Mouse (Mus musculus) embryo, embryonic 11 days (tissue): Measurements from ENCODE around the gene Tmem63c.

Source experiments
- DNase-seq: peaks from one replicate; pipeline ENCODE4 v3.0.0-alpha.2; 2015

The Tmem63c gene

GRCm38 (mm10) chr12:87065446-87065845 is 44.3 kb downstream of the Tmem63c start:
- DNase-seq: no peak

GRCm38 (mm10) chr12:87066429-87066828 is 45.3 kb downstream of the Tmem63c start:
- no peak for DNase-seq

DNA sequence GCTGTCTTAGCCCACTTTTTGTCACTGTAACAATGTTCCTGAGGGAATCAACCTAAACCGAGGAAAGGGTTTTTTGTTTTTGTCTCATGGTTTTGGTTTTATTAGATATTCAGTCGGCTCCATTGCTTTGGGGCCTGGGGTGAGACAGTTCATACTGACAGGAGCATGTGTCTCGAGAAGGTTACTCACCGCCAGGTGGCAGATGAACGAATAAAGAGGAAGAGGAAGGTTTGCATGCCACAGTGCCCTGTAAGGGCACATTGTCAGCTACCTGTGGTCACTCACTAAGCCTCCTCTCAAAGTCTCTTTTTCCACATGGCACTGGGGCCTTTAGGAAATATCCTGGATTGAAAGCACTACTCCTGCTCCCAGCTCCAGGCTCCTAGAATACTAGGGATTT is 49.4 kb downstream of the Tmem63c start:
- no peak for DNase-seq

DNA sequence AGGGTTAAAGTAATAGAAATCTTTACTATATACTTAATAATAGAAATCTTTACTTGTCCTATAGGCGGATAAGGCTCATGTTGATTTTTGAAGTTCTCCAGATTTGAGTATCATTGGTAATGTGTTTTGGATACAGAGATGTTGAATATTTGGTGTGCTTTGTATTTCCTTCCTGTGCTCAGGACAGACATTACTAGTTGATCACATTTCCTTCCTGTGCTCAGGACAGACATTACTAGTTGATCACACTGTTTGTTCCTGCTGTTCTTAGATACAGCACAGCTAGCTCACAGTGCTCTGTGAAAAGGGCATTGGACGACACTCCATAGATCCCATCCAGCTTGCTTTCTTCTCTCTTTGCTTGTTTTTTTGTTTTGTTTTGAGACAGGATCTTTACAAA is 55.5 kb downstream of the Tmem63c start:
- no peak for DNase-seq

GRCm38 (mm10) chr12:87082797-87083196 is 61.7 kb downstream of the Tmem63c start:
- no peak for DNase-seq

- no peak for DNase-seq
Observed at GRCm38 (mm10) chr12:87087236-87087635, 66.1 kb downstream of the Tmem63c start.

DNA sequence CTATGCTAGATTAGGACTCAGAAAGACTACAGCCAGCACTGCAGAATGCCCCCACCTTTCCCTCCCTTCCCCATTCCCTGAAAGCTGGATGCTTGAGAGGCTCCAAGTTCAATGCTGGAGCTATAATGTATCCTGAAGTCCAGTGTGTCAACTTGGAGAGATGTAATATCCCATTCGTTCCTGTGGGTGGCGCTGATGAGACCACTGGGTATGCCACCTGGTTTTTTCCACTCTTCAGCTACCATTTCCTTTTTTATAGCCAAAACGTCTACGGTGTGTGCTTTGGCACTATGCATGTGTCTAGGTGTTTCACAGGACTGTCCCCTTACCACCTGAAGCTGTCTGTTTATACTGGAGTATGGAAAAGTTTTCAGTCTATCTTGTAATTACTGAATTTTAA is 67.2 kb downstream of the Tmem63c start:
- peak; percentile 9 for DNase-seq

DNA sequence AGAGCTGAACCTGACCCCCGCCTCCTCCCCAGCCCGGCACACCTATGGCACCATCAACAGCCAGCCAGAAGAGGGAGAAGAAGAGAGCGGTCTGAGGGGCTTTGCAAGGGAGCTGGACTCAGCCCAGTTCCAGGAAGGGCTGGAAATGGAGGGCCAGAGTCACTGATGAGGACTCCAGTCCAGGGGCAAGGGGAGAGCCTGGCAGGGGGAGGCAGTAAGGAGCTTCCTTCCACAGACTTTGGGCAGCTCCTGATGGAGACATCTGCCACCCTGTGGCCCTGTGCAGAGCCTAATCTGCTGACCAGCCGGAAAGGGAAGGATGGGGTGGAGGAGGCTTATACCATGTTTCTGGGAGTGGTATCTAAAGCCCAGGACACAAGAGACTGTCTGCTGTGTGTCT is 68.1 kb downstream of the Tmem63c start:
- DNase-seq: no peak

- no peak for DNase-seq
Observed at GRCm38 (mm10) chr12:87089701-87090100, 68.6 kb downstream of the Tmem63c start.

DNA sequence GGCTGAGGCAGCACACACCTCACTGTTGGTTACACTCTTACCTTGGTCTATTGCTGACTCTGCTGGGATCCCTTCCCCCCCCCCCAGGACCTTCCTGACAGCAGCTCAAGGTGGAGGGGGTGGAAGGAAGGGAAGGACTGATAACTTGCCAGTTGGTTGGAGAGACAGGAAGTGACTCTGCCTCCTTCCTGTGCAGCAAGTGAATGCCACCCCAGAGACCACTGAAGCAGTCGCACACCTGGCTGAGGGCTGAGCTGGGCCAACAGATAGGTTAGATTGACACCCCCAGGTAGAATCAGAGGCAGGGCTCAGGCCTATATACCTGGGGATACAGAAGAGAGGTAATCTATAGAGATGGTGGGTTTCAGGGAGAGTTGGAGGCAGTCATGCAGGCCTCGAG is 70.8 kb downstream of the Tmem63c start:
- no peak for DNase-seq

DNA sequence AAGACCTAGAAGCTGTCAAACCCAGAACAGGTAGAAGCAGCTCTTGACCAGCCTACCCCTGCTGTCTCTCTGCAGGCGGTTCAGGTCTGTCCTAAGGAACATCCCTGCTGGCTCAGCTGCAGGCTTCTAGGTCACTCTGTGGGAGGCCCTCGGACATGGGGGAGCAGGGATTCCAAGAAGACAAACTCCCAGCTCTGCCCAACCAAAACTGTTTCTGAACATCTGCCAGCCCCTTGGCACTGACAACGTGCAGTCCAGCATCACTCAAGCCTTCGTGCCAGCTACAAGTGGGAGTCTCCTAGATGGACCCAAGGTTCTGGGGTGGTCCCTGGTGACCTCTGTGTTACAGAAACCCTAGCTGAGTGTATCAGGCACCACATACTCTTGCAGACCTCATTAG is 72.1 kb downstream of the Tmem63c start:
- no peak for DNase-seq

DNA sequence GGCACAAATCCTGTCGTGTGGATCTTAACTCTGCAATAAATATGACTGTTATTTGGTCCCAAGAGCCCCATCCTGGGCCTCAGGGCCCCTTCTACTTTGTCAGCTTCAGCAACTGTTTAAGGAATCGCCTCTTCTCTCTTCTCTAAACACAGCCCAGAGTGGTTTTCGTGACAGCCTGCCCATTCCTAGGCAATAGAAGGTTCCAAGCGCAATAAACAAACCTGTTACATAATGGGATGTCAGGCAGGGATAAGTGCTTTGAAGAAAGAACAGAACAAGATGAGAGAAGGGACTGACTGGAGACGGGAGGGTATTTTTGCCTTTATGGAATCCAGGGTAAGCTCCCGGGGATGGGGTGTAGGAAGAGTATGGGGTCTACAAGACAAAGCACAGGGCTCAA is 72.5 kb downstream of the Tmem63c start:
- DNase-seq: no peak

DNA sequence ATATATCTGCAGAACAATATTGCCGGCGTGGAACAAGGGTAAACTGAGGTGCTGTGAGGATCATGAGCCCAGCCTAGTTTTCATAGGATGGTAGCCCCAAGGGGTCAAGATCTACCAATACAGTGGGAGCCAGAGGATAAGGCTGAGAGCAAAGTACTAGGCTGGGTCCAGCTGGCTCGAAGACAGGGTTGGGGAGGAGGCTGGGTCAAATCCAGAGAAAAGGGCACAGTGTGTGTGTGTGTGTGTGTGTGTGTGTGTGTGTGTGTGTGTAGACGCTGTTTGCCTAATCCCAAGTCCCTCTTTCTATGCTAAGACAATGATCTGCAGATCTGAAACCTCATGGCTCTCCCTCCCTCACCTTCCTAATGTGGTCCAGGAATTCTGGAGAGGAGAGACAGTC is 79.2 kb downstream of the Tmem63c start:
- no peak for DNase-seq

DNA sequence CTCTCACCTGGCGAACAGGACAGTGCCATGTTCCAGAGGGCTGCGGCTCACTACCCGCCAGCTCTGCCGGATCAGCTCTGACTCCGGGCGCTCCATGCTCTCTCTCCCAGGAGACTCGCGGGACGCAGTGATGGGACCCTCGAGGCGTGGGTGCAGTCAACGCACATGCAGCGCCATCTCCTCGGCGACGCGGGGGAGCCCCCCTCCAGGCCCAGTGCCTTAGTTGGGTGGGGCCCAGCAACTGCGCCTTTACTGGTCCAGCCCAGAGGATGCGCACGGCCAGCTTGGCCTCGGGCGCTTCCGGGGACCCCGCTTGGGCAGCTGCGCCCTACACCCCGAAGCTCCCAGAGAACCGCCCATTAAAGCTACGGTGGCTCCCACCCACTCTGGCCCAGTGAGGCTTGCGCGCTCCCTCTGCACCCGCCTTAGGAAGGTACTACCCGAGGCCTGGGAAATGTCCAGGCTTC is 81.1 kb downstream of the Tmem63c start, which contains the start of gene Ngb:
TSS of gene Ngb (minus strand) at position 375 of the 467 bp plus-strand sequence.
- DNase-seq: peak; percentile 34

DNA sequence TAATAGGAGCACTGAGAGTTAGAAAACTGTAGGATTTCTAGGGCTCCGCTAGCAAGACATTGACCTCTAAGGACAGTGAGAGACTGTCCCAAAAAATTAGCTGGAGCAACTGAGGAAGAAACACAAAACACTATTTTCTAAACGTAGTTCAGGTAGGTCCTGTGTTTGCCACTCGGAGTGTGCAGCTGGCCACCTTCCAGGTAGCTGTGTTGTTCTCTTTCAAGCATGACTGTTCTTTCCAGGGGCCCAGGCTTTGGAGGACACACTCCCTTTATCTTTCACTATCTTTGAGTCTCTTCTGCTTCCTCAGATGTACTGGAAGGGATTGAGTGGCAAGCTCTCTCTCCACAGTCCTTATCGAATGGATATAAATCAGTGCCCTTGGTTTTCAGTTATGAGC is 82.3 kb downstream of the Tmem63c start:
- no peak for DNase-seq

- no peak for DNase-seq
Observed at GRCm38 (mm10) chr12:87104796-87105195, 83.7 kb downstream of the Tmem63c start.

- DNase-seq: no peak
Observed at GRCm38 (mm10) chr12:87107357-87107977, 86.3 kb downstream of the Tmem63c start.

DNA sequence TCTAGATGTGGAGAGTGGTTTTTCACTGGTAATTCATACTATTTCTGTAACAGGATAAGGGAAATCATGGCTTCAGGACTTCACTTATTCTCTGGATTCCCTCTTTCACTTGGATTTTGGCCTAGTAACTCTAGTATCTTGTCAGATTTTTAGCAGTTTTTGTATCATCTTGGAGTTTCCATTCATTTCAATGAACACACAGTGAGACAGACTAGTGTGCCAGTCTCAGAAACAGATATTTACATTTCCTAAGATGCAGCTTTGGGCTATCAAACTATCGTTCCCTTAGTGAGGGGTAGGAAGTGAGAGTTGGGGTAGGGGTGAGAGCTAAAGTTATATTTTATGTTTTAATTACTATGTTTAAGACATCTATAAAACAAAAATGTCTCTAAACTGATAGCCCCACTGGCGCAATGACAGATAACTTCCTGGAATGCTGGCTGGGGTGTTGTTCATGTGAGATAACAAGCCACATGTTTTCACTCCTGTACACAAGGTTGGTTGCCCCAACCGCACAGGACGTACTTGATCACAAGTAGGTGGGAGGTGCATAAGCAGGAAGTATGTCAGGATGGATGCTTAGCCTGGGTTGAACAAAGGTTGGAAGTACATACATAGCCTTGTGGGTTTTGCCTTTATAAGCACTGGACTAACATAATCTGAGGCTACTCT is 100.9 kb downstream of the Tmem63c start:
- no peak for DNase-seq

- no peak for DNase-seq
Observed at GRCm38 (mm10) chr12:87127256-87127655, 106.1 kb downstream of the Tmem63c start.

DNA sequence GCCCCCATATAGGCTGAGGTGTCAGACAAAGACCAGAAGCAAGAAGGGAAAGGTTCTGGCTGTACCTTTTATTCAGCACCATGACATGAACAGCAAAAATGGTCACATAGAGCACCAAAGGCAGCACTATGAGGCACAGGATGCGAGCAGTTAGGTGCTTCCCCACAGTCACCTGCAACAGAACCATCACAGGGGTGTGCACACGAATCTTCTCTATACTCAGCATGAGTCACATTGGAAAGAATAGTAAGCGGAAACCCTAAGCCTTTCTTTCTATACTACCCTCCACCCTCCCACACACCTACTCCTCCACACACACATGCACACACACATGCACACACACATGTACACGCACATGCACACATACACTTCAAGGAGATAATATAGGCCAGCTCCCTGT is 109.1 kb downstream of the Tmem63c start:
- no peak for DNase-seq

DNA sequence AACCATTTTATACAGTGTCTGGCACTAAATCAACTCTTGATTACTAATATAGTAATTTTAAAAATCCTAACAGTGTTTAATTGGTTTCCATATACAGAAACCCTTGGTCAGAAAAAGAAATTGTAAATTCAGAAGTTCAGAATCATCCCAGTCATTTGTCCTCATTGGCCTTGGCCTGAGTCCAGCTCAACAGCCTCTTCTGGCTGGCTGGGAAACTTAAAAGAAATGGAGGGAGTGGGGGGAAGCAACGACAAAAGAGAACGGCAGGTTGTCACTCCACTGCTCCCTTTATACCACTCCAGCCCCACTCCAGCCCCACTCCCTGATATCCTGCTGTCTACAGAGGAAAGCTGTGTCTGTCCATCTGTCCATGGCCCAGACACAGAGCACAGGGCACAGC is 110.0 kb downstream of the Tmem63c start:
- DNase-seq: no peak

DNA sequence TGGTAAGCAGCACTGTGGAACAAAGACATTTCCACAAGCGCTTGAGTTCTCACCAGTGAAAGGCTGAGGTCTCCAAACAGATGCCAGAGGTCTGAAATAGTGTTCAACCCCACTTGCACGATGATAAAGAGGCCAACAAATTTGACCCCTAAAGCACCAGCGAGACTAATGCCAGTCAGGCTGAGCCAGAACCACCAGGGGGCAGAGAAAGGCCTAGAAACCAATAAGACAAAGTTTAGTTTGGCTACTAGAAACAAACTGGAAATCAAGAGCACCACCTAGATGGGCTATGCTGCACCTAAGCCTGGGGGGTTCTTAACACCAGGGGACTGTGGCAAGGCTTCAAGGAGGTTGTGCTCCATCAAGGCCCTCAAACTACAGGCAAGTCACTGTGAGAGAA is 110.5 kb downstream of the Tmem63c start:
- DNase-seq: peak; percentile 43

GRCm38 (mm10) chr12:87132210-87132609 is 111.1 kb downstream of the Tmem63c start:
- DNase-seq: no peak

- no peak for DNase-seq
Observed at GRCm38 (mm10) chr12:87132784-87133183, 111.6 kb downstream of the Tmem63c start.
